8 mouse cellular contexts compared by ENCODE assay signal in the genomic region with DNA sequence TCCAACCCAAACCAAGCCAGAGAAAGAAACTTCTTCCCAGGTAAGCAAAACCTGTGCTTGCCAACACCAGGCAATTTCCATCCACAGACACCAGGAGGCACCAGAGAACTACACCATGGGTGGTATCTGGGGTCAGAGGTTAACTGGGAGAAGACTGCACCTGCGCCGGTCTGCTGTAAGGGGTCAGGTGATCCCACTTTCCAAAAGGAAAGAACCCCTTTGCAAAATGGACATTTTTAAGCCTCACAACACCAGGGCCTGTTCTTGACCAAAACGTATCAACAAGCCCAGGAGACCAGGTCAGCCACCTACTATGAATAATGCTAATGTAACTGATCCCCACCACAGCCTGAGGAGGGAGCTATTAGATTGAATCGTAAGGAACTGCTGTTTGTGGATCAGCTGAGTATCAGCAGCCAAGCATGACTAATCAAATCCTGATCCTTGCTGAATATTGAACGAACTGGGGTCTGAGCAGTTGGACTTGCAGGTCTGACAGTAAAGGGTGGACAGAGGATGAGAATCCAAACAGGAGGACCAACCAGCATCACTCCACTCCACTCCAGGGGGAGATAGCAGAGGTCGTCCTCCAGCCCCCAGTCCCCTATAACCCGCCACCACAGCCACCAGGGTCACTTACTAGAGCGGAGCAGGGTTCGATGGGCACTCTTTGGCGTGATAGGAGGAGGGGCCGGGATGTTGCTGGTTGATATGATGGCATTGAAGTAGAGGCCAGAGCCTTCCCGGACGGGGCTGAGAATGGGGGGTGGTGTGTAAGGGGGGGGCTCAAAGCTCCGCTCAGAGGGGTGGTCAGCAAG. TPM values are rescaled to one million over a fixed set of nuclear protein-coding genes. Genes with fewer than 3 reads are reported as not detected.
A peak's percentile ranks its signal among the peaks of the same experiment; 100 is the strongest.
DNase-seq lines count a peak whose midpoint lies in the region.

No protein-coding gene starts in this region.

- peak; percentile 25 to 71 for DNase-seq in adrenal gland, adult (ENCODE audit: inconsistent age in 2 of 2, low spot score in 1 of 2)
- DNase-seq in adrenal gland, postnatal 14 days = no peak
- DNase-seq in spleen, adult 12 weeks (ENCODE audit: low spot score) = peak; percentile 61
- no peak for DNase-seq in spleen, postnatal 36 days (ENCODE audit: low spot score in 2 of 2)
- peak; percentile 57 for DNase-seq in kidney, postnatal 14 days
- peak; percentile 40 for DNase-seq in skeletal muscle tissue, adult 2 months (ENCODE audit: low read depth, low spot score)
- no peak for DNase-seq in cerebellum, postnatal 4 days (ENCODE audit: low spot score in 2 of 2)
- DNase-seq in gastrocnemius, adult 18-20 months (ENCODE audit: low spot score) = no peak

RNA-seq across cellular contexts. Expression of gene Pnma1, which starts 13.5 kb away (rescaled TPM):
- total RNA-seq in adrenal gland, postnatal 14 days (2021) = 0.30 and 0.44 TPM in 2 replicates
- under 1 TPM in 1 of 2 experiments, not detected in 1; 0.11 TPM for total RNA-seq in gastrocnemius, adult 18-20 months (2021)

RNA-seq across cellular contexts. Expression of gene Dnal1, which starts 47.7 kb away (rescaled TPM):
- 17.3 and 17.7 TPM in 2 replicates for total RNA-seq in adrenal gland, postnatal 14 days (2021)
- 1 to 10 TPM; 7.3 to 7.4 TPM for total RNA-seq in gastrocnemius, adult 18-20 months (2021)

RNA-seq across cellular contexts. Expression of gene Elmsan1, which starts 56.9 kb away (rescaled TPM):
- 18.7 and 25.7 TPM in 2 replicates for total RNA-seq in adrenal gland, postnatal 14 days (2021)
- total RNA-seq in gastrocnemius, adult 18-20 months (2021) = 10 to 100 TPM in 1 of 2 experiments, 1 to 10 TPM in 1; 6.9 to 10.9 TPM

Comparison
In these comparisons a context has a peak if more than half of its experiments do, and no peak if none do; other contexts are left out.
1. DNase-seq: peak in adrenal gland, adult (2 of 2), spleen, adult 12 weeks (single experiment), kidney, postnatal 14 days (single experiment) and skeletal muscle tissue, adult 2 months (single experiment); none in adrenal gland, postnatal 14 days (single experiment), spleen, postnatal 36 days (0 of 2), cerebellum, postnatal 4 days (0 of 2) and gastrocnemius, adult 18-20 months (single experiment).